Mouse (Mus musculus): ENCODE measurements around the gene Nudt15.

DNA sequence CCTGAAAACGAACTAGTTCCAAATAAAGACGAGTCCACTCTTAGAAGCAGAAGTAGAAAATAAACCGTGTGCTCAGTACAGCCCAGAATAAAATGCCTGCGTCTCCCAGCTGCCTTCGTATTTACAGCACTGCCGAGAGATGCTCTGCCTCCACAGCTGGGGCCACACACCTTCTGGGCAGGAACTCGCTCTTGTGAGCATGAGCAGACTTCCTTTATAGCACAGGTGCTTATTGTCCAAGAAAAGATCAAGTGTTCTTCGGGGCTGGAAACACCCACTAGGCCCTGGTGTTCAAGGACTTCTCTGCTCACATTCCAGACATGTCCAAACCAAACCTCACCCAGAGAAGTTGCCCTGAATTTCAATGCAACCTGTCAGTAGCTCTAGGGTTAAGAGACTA, 77.4 kb downstream of the Nudt15 start:
- TF ChIP-seq GATA1 (IDR thresholded peaks at IDR 0.05; ENCODE audit: low read length) (no peak), TAL1 (IDR thresholded peaks at IDR 0.05; ENCODE audit: low read length) (no peak)

Measured in erythroblast, embryonic 14.5 days (primary cell).